Mouse (Mus musculus) MEL (cell line): ENCODE measurements at regions not wholly inside any gene's neighbourhood (a gene's known extent, or its start where the extent isn't known, plus 50 kb on each side); places are given as distances from the start of the nearest gene placed in this dataset.

Experiments
- DNase-seq: peaks from one replicate; pipeline ENCODE4 v3.0.0; 2011; ENCODE audit warnings: low read depth, low spot score
- H3K27ac ChIP-seq: 2 replicates; pipeline ENCODE4 v1.5.1; 2012; ENCODE audit warnings: low read depth, mild to moderate bottlenecking, control low read depth, low read length, moderate library complexity; ENCODE audit not compliant: control insufficient read depth
- H3K27me3 ChIP-seq, 2 experiments: fragments of 150-350 bp in 1 of 2; sonication (generic) in 1 of 2; 2 replicates each; pipeline ENCODE4 v1.6.1; 2012; ENCODE audit warnings: low read length in 2 of 2, mild to moderate bottlenecking in 2 of 2, improper control_type of control experiment in 1 of 2, moderate library complexity in 1 of 2; ENCODE audit not compliant: insufficient read depth in 2 of 2, control insufficient read depth in 1 of 2
- H3K36me3 ChIP-seq, 2 experiments: 2 replicates each; pipeline ENCODE4 v1.6.1; 2012 to 2014; ENCODE audit warnings: low read length in 2 of 2, improper control_type of control experiment in 1 of 2, inconsistent platforms in 1 of 2, mild to moderate bottlenecking in 1 of 2; ENCODE audit not compliant: insufficient read depth in 2 of 2, control insufficient read depth in 1 of 2
- H3K4me1 ChIP-seq, 2 experiments: fragments of 150-350 bp in 1 of 2; sonication (generic) in 1 of 2; 2 replicates each; pipeline ENCODE4 v1.6.1; 2012; ENCODE audit warnings: low read length in 2 of 2, improper control_type of control experiment in 1 of 2, mild to moderate bottlenecking in 1 of 2; ENCODE audit not compliant: insufficient read depth in 2 of 2, control insufficient read depth in 1 of 2
- H3K4me3 ChIP-seq, 2 experiments: fragments of 150-350 bp in 1 of 2; sonication (generic) in 1 of 2; 2 replicates each; pipeline ENCODE4 v1.5.1; 2012; ENCODE audit warnings: low read depth in 2 of 2, low read length in 2 of 2, mild to moderate bottlenecking in 2 of 2, moderate library complexity in 2 of 2, control low read depth in 1 of 2, improper control_type of control experiment in 1 of 2; ENCODE audit not compliant: control insufficient read depth in 1 of 2, insufficient read depth in 1 of 2
- H3K79me2 ChIP-seq: 2 replicates; pipeline ENCODE4 v1.6.1; 2012; ENCODE audit warnings: mild to moderate bottlenecking, low read length, moderate library complexity; ENCODE audit not compliant: control insufficient read depth, poor library complexity, insufficient read depth
- H3K9ac ChIP-seq: 2 replicates; pipeline ENCODE4 v1.6.1; 2012; ENCODE audit warnings: low read depth, mild to moderate bottlenecking, control low read depth, low read length, moderate library complexity; ENCODE audit not compliant: control insufficient read depth, poor library complexity, severe bottlenecking
- H3K9me3 ChIP-seq: fragments of 150-350 bp; sonication (generic); replicated peaks from 2 replicates; pipeline ENCODE4 v1.6.1; 2012; ENCODE audit warnings: mild to moderate bottlenecking, low read length, improper control_type of control experiment, moderate library complexity; ENCODE audit not compliant: insufficient read depth
- BHLHE40 ChIP-seq: IDR thresholded peaks from 2 replicates; pipeline ENCODE4 v1.6.1; 2012; ENCODE audit warnings: low read depth, mild to moderate bottlenecking, inconsistent platforms, low read length, improper control_type of control experiment, borderline replicate concordance
- CHD2 ChIP-seq: IDR thresholded peaks from 2 replicates; pipeline ENCODE4 v1.6.1; 2011; ENCODE audit warnings: low read length, improper control_type of control experiment
- E2F4 ChIP-seq: IDR thresholded peaks from 2 replicates; pipeline ENCODE4 v1.6.1; 2011; ENCODE audit warnings: low read depth, low read length, improper control_type of control experiment, borderline replicate concordance
- EP300 ChIP-seq, 2 experiments: IDR thresholded peaks; 2 replicates each; pipeline ENCODE4 v1.6.1; 2011; ENCODE audit warnings: improper control_type of control experiment in 2 of 2, low read length in 2 of 2, low read depth in 1 of 2, mild to moderate bottlenecking in 1 of 2
- GABPA ChIP-seq: IDR thresholded peaks from 2 replicates; pipeline ENCODE4 v1.6.1; 2012; ENCODE audit warnings: low read depth, mild to moderate bottlenecking, inconsistent platforms, low read length, improper control_type of control experiment, moderate library complexity
- HCFC1 ChIP-seq: IDR thresholded peaks from 2 replicates; pipeline ENCODE4 v1.6.1; 2012; ENCODE audit warnings: low read depth, mild to moderate bottlenecking, inconsistent platforms, low read length, improper control_type of control experiment, moderate library complexity
- JUND ChIP-seq: IDR thresholded peaks from 2 replicates; pipeline ENCODE4 v1.6.1; 2011; ENCODE audit warnings: low read depth, mild to moderate bottlenecking, improper control_type of control experiment, low read length
- KAT2A ChIP-seq: conservative IDR thresholded peaks from 2 replicates; pipeline ENCODE4 v1.6.1; 2012; ENCODE audit warnings: low read depth, low read length, improper control_type of control experiment, inconsistent platforms
- MAZ ChIP-seq: IDR thresholded peaks from 2 replicates; pipeline ENCODE4 v1.6.1; 2012; ENCODE audit warnings: low read depth, mild to moderate bottlenecking, inconsistent platforms, low read length, improper control_type of control experiment
- MEF2A ChIP-seq: IDR thresholded peaks from 2 replicates; pipeline ENCODE4 v1.6.1; 2014; ENCODE audit warnings: low read depth, mild to moderate bottlenecking, inconsistent platforms, low read length, improper control_type of control experiment; ENCODE audit not compliant: poor library complexity, insufficient replicate concordance, severe bottlenecking; ENCODE audit errors: extremely low read depth
- MYB ChIP-seq: IDR thresholded peaks from 2 replicates; pipeline ENCODE4 v1.6.1; 2011; ENCODE audit warnings: mild to moderate bottlenecking, low read depth, low read length, improper control_type of control experiment
- NELFE ChIP-seq: IDR thresholded peaks from 2 replicates; pipeline ENCODE4 v1.6.1; 2011; ENCODE audit warnings: low read depth, low read length, improper control_type of control experiment
- NRF1 ChIP-seq: IDR thresholded peaks from 2 replicates; pipeline ENCODE4 v1.6.1; 2014; ENCODE audit warnings: low read depth, mild to moderate bottlenecking, inconsistent platforms, low read length, improper control_type of control experiment, moderate library complexity; ENCODE audit not compliant: poor library complexity, insufficient read depth, severe bottlenecking
- POLR2AphosphoS2 ChIP-seq: IDR thresholded peaks from 2 replicates; pipeline ENCODE4 v1.6.1; 2011; ENCODE audit warnings: low read length, improper control_type of control experiment
- RCOR1 ChIP-seq: IDR thresholded peaks from 2 replicates; pipeline ENCODE4 v1.6.1; 2012; ENCODE audit warnings: low read depth, mild to moderate bottlenecking, inconsistent platforms, low read length, improper control_type of control experiment
- TBP ChIP-seq: IDR thresholded peaks from 2 replicates; pipeline ENCODE4 v1.8.0; 2011; ENCODE audit warnings: low read depth, low read length, improper control_type of control experiment
- ZKSCAN1 ChIP-seq: IDR thresholded peaks from 2 replicates; pipeline ENCODE4 v1.6.1; 2012; ENCODE audit warnings: low read depth, mild to moderate bottlenecking, inconsistent platforms, low read length, improper control_type of control experiment, moderate library complexity
- ZMIZ1 ChIP-seq: IDR thresholded peaks from 2 replicates; pipeline ENCODE4 v1.6.1; 2012; ENCODE audit warnings: low read depth, mild to moderate bottlenecking, inconsistent platforms, low read length, improper control_type of control experiment, moderate library complexity
- ZNF384 ChIP-seq: IDR thresholded peaks from 2 replicates; pipeline ENCODE4 v1.6.1; 2012; ENCODE audit warnings: low read depth, mild to moderate bottlenecking, inconsistent platforms, low read length, improper control_type of control experiment

- Histone ChIP-seq H3K9ac (no peak overlapping the region), H3K79me2 (no peaks in the 10 kb centered on the region), H3K4me3 (no peak overlapping the region), H3K4me1 (no peaks in the 10 kb centered on the region), H3K9me3 (no peaks in the 10 kb centered on the region), H3K27me3 (no peaks in the 10 kb centered on the region), H3K27ac (no peak overlapping the region), H3K36me3 (no peaks in the 10 kb centered on the region)
- no peak for TF ChIP-seq E2F4
- TF ChIP-seq MYB, result no peak
- no peak for TF ChIP-seq HCFC1
- no peak for TF ChIP-seq BHLHE40
- TF ChIP-seq NELFE, result no peak
- TF ChIP-seq RCOR1, result no peak
- no peak for TF ChIP-seq ZKSCAN1
- no peak for TF ChIP-seq POLR2AphosphoS2
- no peak for TF ChIP-seq ZMIZ1
- TF ChIP-seq ZNF384, result no peak
- TF ChIP-seq KAT2A, result no peak
- TF ChIP-seq TBP, result no peak
- TF ChIP-seq MEF2A, result no peak
- no peak for TF ChIP-seq NRF1
- no peak for TF ChIP-seq MAZ
- no peak for DNase-seq
These were observed 287.3 kb downstream of the Fam84b start for GRCm38 (mm10) chr15:60566267-60566666.

- Histone ChIP-seq H3K27ac (no peak overlapping the region), H3K4me3 (no peak overlapping the region), H3K36me3 (no peaks in the 10 kb centered on the region), H3K4me1 (no peaks in the 10 kb centered on the region), H3K79me2 (no peaks in the 10 kb centered on the region), H3K9me3 (no peaks in the 10 kb centered on the region), H3K27me3 (no peaks in the 10 kb centered on the region), H3K9ac (no peak overlapping the region)
- no peak for TF ChIP-seq ZKSCAN1
- TF ChIP-seq JUND, result no peak
- TF ChIP-seq CHD2, result no peak
- no peak for TF ChIP-seq BHLHE40
- TF ChIP-seq EP300 (IDR thresholded peaks at IDR 0.05; ENCODE audit: low read depth in 1 of 2, low read length in 2 of 2), result no peak
- no peak for TF ChIP-seq ZNF384
- no peak for TF ChIP-seq MEF2A
- TF ChIP-seq GABPA, result no peak
- DNase-seq, result no peak
These were observed 288.6 kb downstream of the Fam84b start for GRCm38 (mm10) chr15:60565017-60565416.
